Mouse (Mus musculus): Measurements from ENCODE around the gene Krtap11-1. TPM values are rescaled to one million over a fixed set of nuclear protein-coding genes. Genes with fewer than 3 reads are reported as not detected.

The Krtap11-1 gene
- not detected in 2 replicates for polyA plus RNA-seq (2014; fragmentation: Nextera tagmentation; extraction: Ambion mirVana)

DNA sequence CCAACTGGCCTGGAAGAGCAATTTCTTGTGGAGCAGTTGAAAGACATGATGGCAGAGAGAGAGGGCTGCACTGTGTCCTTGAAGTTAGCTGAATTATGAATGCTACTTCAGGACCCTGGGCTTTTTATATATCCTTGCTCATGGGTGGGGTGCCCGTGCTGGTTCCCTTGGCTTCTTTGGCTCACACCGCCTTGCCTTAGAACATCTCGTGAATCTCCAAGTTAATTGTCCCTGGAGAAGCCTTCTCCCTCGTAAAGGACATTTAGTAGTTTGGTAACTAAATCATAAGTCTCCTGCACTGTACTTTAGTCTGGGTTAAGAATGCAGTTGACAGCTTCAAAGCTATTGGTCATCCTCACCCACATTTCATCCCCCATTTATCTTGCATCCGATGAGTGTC lies at the start of gene Krtap11-1:
Gene Krtap11-1 (minus strand): TSS at position 101 of the 400 bp plus-strand sequence.
- H3K9me3 ChIP-seq (ENCODE audit: control insufficient read depth, low read length), result no peaks in the 10 kb centered on the region
- no peak within 1 kb of the TSS for H3K27ac ChIP-seq (ENCODE audit: low read depth, low read length)
- DNase-seq (ENCODE audit: low spot score), result no peak
- WGBS, result 92% methylated on average over 5 of the region's 5 CpGs
- no peaks in the 10 kb centered on the region for H3K27me3 ChIP-seq (ENCODE audit: control insufficient read depth, insufficient read depth, low read length)
- no peaks in the 10 kb centered on the region for H3K4me1 ChIP-seq (replicated peaks; ENCODE audit: control insufficient read depth, insufficient read depth, low read length)
- no peak within 1 kb of the TSS for H3K4me2 ChIP-seq (ENCODE audit: low read depth, low read length, severe bottlenecking)
- ATAC-seq (replicated peaks; ENCODE audit: low FRiP score), result no peak
- no peak within 1 kb of the TSS for H3K4me3 ChIP-seq (ENCODE audit: low read depth, low read length)
- H3K36me3 ChIP-seq (ENCODE audit: control insufficient read depth, insufficient read depth, low read length), result no peaks in the 10 kb centered on the region
- no peak within 1 kb of the TSS for H3K9ac ChIP-seq (ENCODE audit: low read length)

DNA sequence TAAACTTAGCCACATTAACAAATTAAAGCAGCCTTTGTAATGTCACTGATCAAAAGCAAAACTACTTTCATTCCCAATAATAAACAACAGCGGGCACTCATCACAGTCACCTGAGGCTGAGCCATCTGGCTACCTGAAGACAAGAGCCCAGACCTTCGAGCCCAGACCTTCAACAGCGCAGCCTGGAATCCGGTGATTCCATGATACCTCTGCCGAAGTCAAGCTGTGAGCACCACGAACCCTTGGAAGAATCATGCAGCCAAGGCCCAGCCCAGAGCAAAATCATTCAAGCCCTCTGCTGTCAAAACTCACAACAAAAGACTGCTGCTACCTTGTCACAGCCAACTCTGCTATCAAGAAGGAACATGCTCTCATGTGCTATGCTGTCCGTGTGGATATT lies 47.2 kb upstream of the Krtap11-1 start:
- WGBS, result 94% methylated on average over 7 of the region's 7 CpGs

DNA sequence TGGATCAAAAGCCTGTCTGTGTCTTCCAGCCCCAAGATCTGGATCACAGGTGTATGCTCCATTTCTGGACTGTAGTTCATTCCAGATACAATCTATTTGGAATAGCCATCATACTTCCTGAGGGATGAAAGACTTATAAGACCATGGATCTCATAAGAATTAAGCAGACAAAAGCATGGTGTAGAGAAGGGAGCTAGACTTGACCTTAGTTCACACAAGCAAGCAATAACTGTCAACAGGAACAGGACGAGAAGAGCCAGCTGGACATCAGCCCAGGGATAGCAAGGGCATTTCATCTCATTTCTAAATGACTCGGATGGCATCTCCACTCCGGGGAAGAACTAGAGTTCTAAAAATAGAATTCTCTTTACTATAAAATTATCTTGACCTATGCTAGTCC lies 46.3 kb upstream of the Krtap11-1 start:
- Histone ChIP-seq H3K9ac (ENCODE audit: low read length) (no peak overlapping the region), H3K4me1 (replicated peaks; ENCODE audit: control insufficient read depth, insufficient read depth, low read length) (no peaks in the 10 kb centered on the region), H3K27ac (ENCODE audit: low read depth, low read length) (no peak overlapping the region), H3K9me3 (ENCODE audit: control insufficient read depth, low read length) (no peaks in the 10 kb centered on the region), H3K36me3 (ENCODE audit: control insufficient read depth, insufficient read depth, low read length) (no peaks in the 10 kb centered on the region), H3K4me2 (ENCODE audit: low read depth, low read length, severe bottlenecking) (no peak overlapping the region), H3K4me3 (ENCODE audit: low read depth, low read length) (no peak overlapping the region), H3K27me3 (ENCODE audit: control insufficient read depth, insufficient read depth, low read length) (no peaks in the 10 kb centered on the region)
- no peak for ATAC-seq (replicated peaks; ENCODE audit: low FRiP score)
- WGBS, result 83% methylated on average over 3 of the region's 3 CpGs
- DNase-seq (ENCODE audit: low spot score), result no peak

More for the DNA sequence above, 47.2 kb upstream of the Krtap11-1 start:
- DNase-seq (ENCODE audit: low spot score), result no peak
- H3K9me3 ChIP-seq (ENCODE audit: control insufficient read depth, low read length), result no peaks in the 10 kb centered on the region
- H3K4me2 ChIP-seq (ENCODE audit: low read depth, low read length, severe bottlenecking), result no peak overlapping the region
- no peak for ATAC-seq (replicated peaks; ENCODE audit: low FRiP score)
- no peak overlapping the region for H3K4me3 ChIP-seq (ENCODE audit: low read depth, low read length)
- H3K4me1 ChIP-seq (replicated peaks; ENCODE audit: control insufficient read depth, insufficient read depth, low read length), result no peaks in the 10 kb centered on the region
- no peak overlapping the region for H3K9ac ChIP-seq (ENCODE audit: low read length)
- H3K27me3 ChIP-seq (ENCODE audit: control insufficient read depth, insufficient read depth, low read length), result no peaks in the 10 kb centered on the region
- H3K27ac ChIP-seq (ENCODE audit: low read depth, low read length), result no peak overlapping the region
- H3K36me3 ChIP-seq (ENCODE audit: control insufficient read depth, insufficient read depth, low read length), result no peaks in the 10 kb centered on the region

DNA sequence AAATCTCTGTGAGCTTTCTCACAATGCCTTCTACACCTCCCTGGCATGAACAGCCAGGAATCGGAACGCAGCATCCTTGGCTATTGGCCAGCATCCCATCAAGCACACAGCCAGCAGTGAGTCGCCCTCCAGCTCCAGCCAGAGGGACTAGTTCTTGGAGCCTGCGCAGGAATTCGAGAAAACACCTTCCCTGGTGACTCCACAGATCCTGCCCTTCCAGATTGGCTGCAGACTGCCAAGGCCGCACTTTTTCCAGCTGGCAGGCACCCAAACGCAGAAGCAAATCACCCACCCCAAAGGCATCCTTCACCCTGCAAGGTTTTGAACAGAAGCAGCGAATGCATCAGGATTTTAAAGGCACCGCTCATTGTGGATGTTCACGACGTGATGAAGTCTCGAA lies 42.7 kb upstream of the Krtap11-1 start:
- WGBS, result 91% methylated on average over 12 of the region's 12 CpGs

DNA sequence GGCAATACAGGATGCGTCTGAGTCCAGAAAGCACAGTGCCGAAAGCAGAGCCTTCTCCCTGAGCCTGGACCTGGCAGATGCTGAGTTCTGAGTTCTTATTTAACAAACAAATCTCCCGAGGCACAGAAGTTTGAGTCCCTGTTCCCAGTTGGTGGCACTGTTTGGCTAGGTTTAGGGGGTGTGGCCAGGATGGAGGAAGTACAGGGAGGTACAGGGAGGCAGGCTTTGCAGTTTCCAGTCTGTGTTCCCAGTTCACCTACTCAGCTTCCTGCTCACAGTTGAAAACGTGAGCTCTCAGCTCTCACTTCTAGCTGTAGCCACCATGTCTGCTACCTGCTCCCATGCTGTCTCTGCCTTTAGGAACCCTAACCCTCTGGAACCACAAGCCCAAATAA lies 37.8 kb upstream of the Krtap11-1 start:
- ATAC-seq (replicated peaks; ENCODE audit: low FRiP score) (no peak), DNase-seq (ENCODE audit: low spot score) (no peak)
- 83% methylated on average over 4 of the region's 4 CpGs for WGBS
- no peak overlapping the region for H3K4me3 ChIP-seq (ENCODE audit: low read depth, low read length)
- H3K36me3 ChIP-seq (ENCODE audit: control insufficient read depth, insufficient read depth, low read length), result no peaks in the 10 kb centered on the region
- no peaks in the 10 kb centered on the region for H3K27me3 ChIP-seq (ENCODE audit: control insufficient read depth, insufficient read depth, low read length)
- no peak overlapping the region for H3K9ac ChIP-seq (ENCODE audit: low read length)
- H3K4me2 ChIP-seq (ENCODE audit: low read depth, low read length, severe bottlenecking), result no peak overlapping the region
- H3K4me1 ChIP-seq (replicated peaks; ENCODE audit: control insufficient read depth, insufficient read depth, low read length), result no peaks in the 10 kb centered on the region
- no peak overlapping the region for H3K27ac ChIP-seq (ENCODE audit: low read depth, low read length)
- H3K9me3 ChIP-seq (ENCODE audit: control insufficient read depth, low read length), result no peaks in the 10 kb centered on the region

More for the DNA sequence above, 42.7 kb upstream of the Krtap11-1 start:
- ATAC-seq (replicated peaks; ENCODE audit: low FRiP score) (no peak), DNase-seq (ENCODE audit: low spot score) (no peak)
- no peaks in the 10 kb centered on the region for H3K36me3 ChIP-seq (ENCODE audit: control insufficient read depth, insufficient read depth, low read length)
- H3K9me3 ChIP-seq (ENCODE audit: control insufficient read depth, low read length), result no peaks in the 10 kb centered on the region
- H3K27me3 ChIP-seq (ENCODE audit: control insufficient read depth, insufficient read depth, low read length), result no peaks in the 10 kb centered on the region
- H3K4me2 ChIP-seq (ENCODE audit: low read depth, low read length, severe bottlenecking), result no peak overlapping the region
- no peaks in the 10 kb centered on the region for H3K4me1 ChIP-seq (replicated peaks; ENCODE audit: control insufficient read depth, insufficient read depth, low read length)
- H3K27ac ChIP-seq (ENCODE audit: low read depth, low read length), result no peak overlapping the region
- no peak overlapping the region for H3K9ac ChIP-seq (ENCODE audit: low read length)
- no peak overlapping the region for H3K4me3 ChIP-seq (ENCODE audit: low read depth, low read length)

DNA sequence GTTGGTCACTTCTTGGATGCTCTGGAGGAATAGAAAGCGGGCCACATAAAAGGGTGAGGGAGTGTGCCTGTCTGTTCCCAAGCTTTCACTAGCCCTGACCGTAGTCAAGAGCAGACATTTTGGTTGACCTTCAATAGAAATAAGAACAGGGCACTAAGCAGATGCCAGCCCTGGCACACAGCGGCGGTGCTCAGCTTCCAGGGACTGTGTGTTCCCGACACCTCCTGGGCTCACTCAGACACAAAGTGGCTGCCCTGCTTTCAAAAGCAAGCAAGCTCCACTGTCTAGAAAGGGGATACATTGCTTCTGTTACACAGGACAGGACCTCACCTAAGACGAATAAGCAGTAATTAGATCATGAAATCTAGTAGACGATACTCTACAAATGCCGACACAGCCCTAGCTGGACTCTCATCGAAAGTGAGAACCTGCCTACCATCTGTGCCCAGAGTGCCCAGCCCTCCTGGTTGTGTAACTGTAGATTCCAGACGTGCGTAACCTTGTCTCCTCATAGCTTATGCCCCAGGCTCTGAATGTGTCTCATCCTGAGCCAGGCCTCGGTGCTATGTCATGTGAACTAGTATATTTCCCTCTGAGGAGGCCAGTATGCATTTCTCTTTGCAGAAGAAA lies 37.3 kb upstream of the Krtap11-1 start:
- H3K9me3 ChIP-seq (ENCODE audit: control insufficient read depth, low read length), result no peaks in the 10 kb centered on the region
- no peak for DNase-seq (ENCODE audit: low spot score)
- H3K27me3 ChIP-seq (ENCODE audit: control insufficient read depth, insufficient read depth, low read length), result no peaks in the 10 kb centered on the region
- H3K4me3 ChIP-seq (ENCODE audit: low read depth, low read length), result no peak overlapping the region
- no peak for ATAC-seq (replicated peaks; ENCODE audit: low FRiP score)
- WGBS, result 90% methylated on average over 12 of the region's 12 CpGs
- no peak overlapping the region for H3K27ac ChIP-seq (ENCODE audit: low read depth, low read length)
- no peak overlapping the region for H3K4me2 ChIP-seq (ENCODE audit: low read depth, low read length, severe bottlenecking)
- no peaks in the 10 kb centered on the region for H3K36me3 ChIP-seq (ENCODE audit: control insufficient read depth, insufficient read depth, low read length)
- no peaks in the 10 kb centered on the region for H3K4me1 ChIP-seq (replicated peaks; ENCODE audit: control insufficient read depth, insufficient read depth, low read length)
- H3K9ac ChIP-seq (ENCODE audit: low read length), result no peak overlapping the region

DNA sequence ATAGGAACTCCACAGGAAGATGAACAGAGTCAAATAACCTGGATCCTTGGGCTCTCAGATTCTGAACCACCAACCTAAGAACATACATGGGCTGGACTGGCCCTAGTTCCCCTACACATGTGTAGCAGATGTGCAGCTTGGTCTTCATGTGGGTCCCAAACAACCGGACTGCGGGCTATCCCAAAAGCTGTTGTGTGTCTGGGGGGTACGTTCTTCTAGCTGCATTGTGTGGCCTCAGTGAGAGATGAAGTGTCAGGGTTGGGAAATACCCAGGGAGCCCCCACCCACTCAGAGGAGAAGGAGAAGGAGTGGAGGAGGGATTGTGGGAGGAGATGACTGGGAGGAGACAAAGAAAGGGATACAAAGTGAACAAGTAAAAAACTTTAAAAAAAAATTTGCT lies 36.0 kb upstream of the Krtap11-1 start:
- ATAC-seq (replicated peaks; ENCODE audit: low FRiP score), result no peak
- Histone ChIP-seq H3K36me3 (ENCODE audit: control insufficient read depth, insufficient read depth, low read length) (no peaks in the 10 kb centered on the region), H3K4me2 (ENCODE audit: low read depth, low read length, severe bottlenecking) (no peak overlapping the region), H3K9ac (ENCODE audit: low read length) (no peak overlapping the region), H3K27ac (ENCODE audit: low read depth, low read length) (no peak overlapping the region), H3K27me3 (ENCODE audit: control insufficient read depth, insufficient read depth, low read length) (no peaks in the 10 kb centered on the region), H3K9me3 (ENCODE audit: control insufficient read depth, low read length) (no peaks in the 10 kb centered on the region), H3K4me1 (replicated peaks; ENCODE audit: control insufficient read depth, insufficient read depth, low read length) (no peaks in the 10 kb centered on the region), H3K4me3 (ENCODE audit: low read depth, low read length) (no peak overlapping the region)
- WGBS, result 89% methylated on average over 3 of the region's 3 CpGs
- no peak for DNase-seq (ENCODE audit: low spot score)

DNA sequence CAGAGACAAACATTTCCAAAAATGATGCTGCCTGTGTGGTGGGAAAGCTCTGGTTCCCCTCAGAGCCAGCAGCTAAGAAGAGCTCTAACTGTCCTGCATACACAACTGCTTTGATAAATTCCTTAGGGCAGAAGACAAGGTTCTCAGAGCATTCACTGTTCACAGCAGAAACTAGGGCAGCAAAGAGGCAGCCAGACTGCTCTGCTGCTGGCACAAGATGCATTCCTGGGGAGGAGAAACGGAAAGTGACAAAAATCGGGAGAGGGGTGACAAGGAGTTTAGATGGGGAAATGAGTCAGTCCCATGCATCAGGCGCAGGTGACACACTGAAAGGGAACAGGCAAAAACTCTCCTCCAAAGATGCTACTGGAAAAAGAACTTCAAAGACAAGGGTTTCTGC lies 16.2 kb upstream of the Krtap11-1 start:
- no peak for ATAC-seq (replicated peaks; ENCODE audit: low FRiP score)
- H3K4me3 ChIP-seq (ENCODE audit: low read depth, low read length), result no peak overlapping the region
- H3K9ac ChIP-seq (ENCODE audit: low read length), result no peak overlapping the region
- DNase-seq (ENCODE audit: low spot score), result no peak
- WGBS, result 73% methylated on average over 3 of the region's 3 CpGs
- H3K27me3 ChIP-seq (ENCODE audit: control insufficient read depth, insufficient read depth, low read length), result no peaks in the 10 kb centered on the region
- H3K9me3 ChIP-seq (ENCODE audit: control insufficient read depth, low read length), result no peaks in the 10 kb centered on the region
- H3K4me2 ChIP-seq (ENCODE audit: low read depth, low read length, severe bottlenecking), result no peak overlapping the region
- H3K27ac ChIP-seq (ENCODE audit: low read depth, low read length), result no peak overlapping the region
- no peaks in the 10 kb centered on the region for H3K36me3 ChIP-seq (ENCODE audit: control insufficient read depth, insufficient read depth, low read length)
- no peaks in the 10 kb centered on the region for H3K4me1 ChIP-seq (replicated peaks; ENCODE audit: control insufficient read depth, insufficient read depth, low read length)
